Mouse (Mus musculus): Measurements from ENCODE around the gene Fam89a.

DNA sequence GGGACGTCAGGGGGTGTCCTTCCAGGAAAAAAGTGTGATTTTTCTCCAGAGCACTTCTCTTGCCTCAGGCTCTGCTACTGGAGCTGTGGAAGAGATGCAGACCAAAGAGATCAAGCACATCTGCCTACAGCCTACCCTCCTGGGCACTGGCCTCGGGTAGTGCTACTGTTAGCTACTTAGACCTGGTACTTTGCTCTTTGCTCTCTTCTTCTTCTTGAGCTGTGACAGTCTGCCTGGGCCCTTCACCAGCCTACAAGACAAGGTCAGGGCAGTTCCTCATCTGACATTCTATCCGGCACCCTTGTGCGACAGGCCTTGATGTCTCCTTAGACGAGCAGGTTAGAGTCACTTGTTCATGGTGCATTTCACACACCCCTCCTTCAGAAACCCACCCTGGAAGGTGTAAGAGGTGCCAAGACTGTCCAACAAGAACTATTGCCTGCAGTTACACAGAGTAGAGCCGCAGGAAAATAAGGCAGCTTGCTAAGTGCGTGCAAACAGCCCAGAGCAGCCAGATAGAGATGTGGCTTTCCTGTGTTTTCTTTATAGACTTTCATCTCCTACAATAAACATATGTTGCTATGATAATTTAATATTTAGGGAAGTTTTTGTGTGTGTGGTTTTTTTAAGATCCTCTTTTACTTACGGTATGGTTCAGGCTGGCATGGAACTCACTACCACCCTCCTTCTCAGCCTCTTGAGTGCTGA, 44.3 kb upstream of the Fam89a start:
- TF ChIP-seq CTCF (IDR thresholded peaks at IDR 0.05; ENCODE audit: low read depth), result no peak
- no peak for TF ChIP-seq EP300 (IDR thresholded peaks at IDR 0.05; ENCODE audit: low read depth)
